Mouse (Mus musculus) heart, postnatal 0 days (tissue): ENCODE measurements around the gene Arrb1. TPM values are rescaled to one million over a fixed set of nuclear protein-coding genes. Genes with fewer than 3 reads are reported as not detected.

Source experiments
- ATAC-seq: fragments of 200-750 bp; cut with Nextera tagmentation; 2 replicates; pipeline ENCODE4 v1.8.0; 2017; ENCODE audit warnings: low read depth, moderate number of reproducible peaks, moderate library complexity; ENCODE audit not compliant: insufficient read depth
- DNase-seq: peaks from one replicate; pipeline ENCODE4 v3.0.0-alpha.2; 2016; ENCODE audit warnings: low spot score
- H3K27ac ChIP-seq: fragments of 300-500 bp; sonication (generic); 2 replicates; pipeline ENCODE4 v1.5.1; 2014; ENCODE audit warnings: low read depth, mild to moderate bottlenecking
- H3K27me3 ChIP-seq: fragments of 300-500 bp; sonication (generic); 2 replicates; pipeline ENCODE4 v1.6.1; 2014; ENCODE audit warnings: low read length, mixed read lengths; ENCODE audit not compliant: control insufficient read depth, insufficient read depth
- H3K36me3 ChIP-seq: fragments of 300-500 bp; sonication (generic); replicated peaks from 2 replicates; pipeline ENCODE4 v1.6.1; 2014; ENCODE audit warnings: low read length, mixed read lengths; ENCODE audit not compliant: control insufficient read depth, insufficient read depth
- H3K4me1 ChIP-seq: fragments of 300-500 bp; sonication (generic); 2 replicates; pipeline ENCODE4 v1.6.1; 2014; ENCODE audit warnings: antibody characterized with exemption; ENCODE audit not compliant: control insufficient read depth, insufficient read depth
- H3K4me2 ChIP-seq: fragments of 300-500 bp; sonication (generic); 2 replicates; pipeline ENCODE4 v1.6.1; 2014; ENCODE audit warnings: low read depth, mild to moderate bottlenecking, low read length, moderate library complexity
- H3K4me3 ChIP-seq: fragments of 300-500 bp; sonication (generic); 2 replicates; pipeline ENCODE4 v1.5.1; 2014; ENCODE audit warnings: low read depth, low read length
- H3K9ac ChIP-seq: fragments of 300-500 bp; sonication (generic); replicated peaks from 2 replicates; pipeline ENCODE4 v1.6.1; 2014; ENCODE audit warnings: low read depth, low read length, mixed read lengths
- H3K9me3 ChIP-seq: fragments of 300-500 bp; sonication (generic); replicated peaks from 2 replicates; pipeline ENCODE4 v1.6.1; 2016; ENCODE audit warnings: low read length; ENCODE audit not compliant: control insufficient read depth
- CTCF ChIP-seq: IDR thresholded peaks from 2 replicates; pipeline ENCODE4 v1.5.1; 2016; ENCODE audit warnings: antibody characterized with exemption, control low read depth, low read depth
- EP300 ChIP-seq: IDR thresholded peaks from 2 replicates; pipeline ENCODE4 v1.6.1; 2016; ENCODE audit warnings: antibody characterized with exemption, low read depth
- WGBS: fragments of 180-500 bp; shearing (Covaris S2); extraction: QIAGEN DNeasy Blood & Tissue Kit; methylation state at CpG from one replicate; pipeline ENCODE4 v1.1.7; 2014; 5-methylcytosine and 5-hydroxymethylcytosine counted together
- polyA plus RNA-seq: library from polyadenylated mRNA; unstranded; fragments of >200 nt; fragmentation: Nextera tagmentation; extraction: Ambion mirVana; gene quantifications from 2 replicates; pipeline ENCODE4 v1.2.1, GENCODE M21; 2015
- total RNA-seq: library from RNA; depleted of rRNA; stranded (reverse); fragments of >200 nt; gene quantifications from 2 replicates; pipeline ENCODE4 v1.2.3, GENCODE M21; 2014; ENCODE audit warnings: low replicate concordance

The Arrb1 gene
- total and polyA plus RNA-seq, 2 experiments from 2014 or later: 3.3 to 23.8 TPM

DNA sequence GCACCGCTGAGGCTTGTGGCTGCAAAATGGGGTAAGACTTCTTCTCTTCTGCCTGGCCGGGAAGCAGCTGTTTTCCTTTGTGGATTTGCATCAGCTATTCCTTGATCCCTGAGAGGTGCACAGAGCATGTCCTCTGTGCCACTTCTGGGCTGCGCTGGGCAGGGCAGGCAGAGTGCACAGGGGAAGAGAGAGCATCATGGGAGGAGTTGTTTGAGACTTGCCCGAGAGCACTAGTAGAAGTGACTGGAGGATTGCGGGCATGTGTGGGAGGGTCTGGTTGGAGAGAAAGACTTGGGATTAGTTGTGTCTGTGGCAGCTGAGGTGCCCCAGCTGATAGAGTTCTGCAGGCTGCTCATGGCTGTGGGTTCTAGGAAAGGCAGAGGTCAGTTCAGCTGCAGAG, 35.4 kb downstream of the Arrb1 start:
- ATAC-seq: no peak
- H3K27ac ChIP-seq: no peak overlapping the region
- H3K4me3 ChIP-seq: peak overlapping the region; percentile 17
- DNase-seq: no peak
- H3K36me3 ChIP-seq: no peaks in the 10 kb centered on the region
- H3K4me2 ChIP-seq: peak overlapping the region; percentile 38
- TF ChIP-seq EP300 (no peak), CTCF (no peak)
- no peaks in the 10 kb centered on the region for H3K27me3 ChIP-seq
- H3K4me1 ChIP-seq: peaks cover 2% of the 10 kb centered on the region; the same call in 1 of the 2 replicates
- 0 out of 2 replicates have a peak overlapping the region, but pooled peaks have one; percentile 9 for H3K9ac ChIP-seq
- WGBS: 49% methylated on average over 5 of the region's 5 CpGs
- H3K9me3 ChIP-seq: no peaks in the 10 kb centered on the region

DNA sequence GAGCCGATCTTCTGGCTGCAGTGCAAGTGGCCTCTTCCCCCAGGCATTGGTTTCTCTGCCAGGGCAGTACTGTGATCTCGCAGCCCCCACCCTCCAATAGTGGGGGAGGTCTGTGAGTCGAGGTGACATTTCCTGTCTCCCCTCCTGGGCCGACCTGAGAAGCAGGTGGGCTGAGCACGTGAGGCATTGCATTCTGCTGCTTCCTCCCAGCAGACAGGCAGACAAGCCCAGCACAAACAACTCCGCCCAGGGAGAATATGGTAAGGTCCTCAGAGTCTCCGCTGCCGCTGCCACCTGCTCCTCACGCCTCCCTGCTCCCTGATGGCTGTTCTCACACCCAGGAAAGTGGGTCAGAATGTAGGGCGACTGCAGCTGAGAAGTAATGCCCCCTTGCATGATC, 37.7 kb downstream of the Arrb1 start:
- H3K9me3 ChIP-seq: no peaks in the 10 kb centered on the region
- H3K27me3 ChIP-seq: no peaks in the 10 kb centered on the region
- no peaks in the 10 kb centered on the region for H3K36me3 ChIP-seq
- H3K4me1 ChIP-seq: no peaks in the 10 kb centered on the region
- H3K4me3 ChIP-seq: no peak overlapping the region
- H3K27ac ChIP-seq: peak overlapping the region; percentile 30; the same call in 1 of the 2 replicates
- H3K9ac ChIP-seq: no peak overlapping the region
- WGBS: 45% methylated on average over 10 of the region's 10 CpGs
- TF ChIP-seq CTCF (no peak), EP300 (no peak)
- no peak overlapping the region for H3K4me2 ChIP-seq
- DNase-seq: no peak
- no peak for ATAC-seq

- no peaks in the 10 kb centered on the region for H3K4me1 ChIP-seq
- no peaks in the 10 kb centered on the region for H3K36me3 ChIP-seq
- WGBS: 56% methylated on average over 4 of the region's 4 CpGs
- H3K9me3 ChIP-seq: no peaks in the 10 kb centered on the region
- H3K27me3 ChIP-seq: no peaks in the 10 kb centered on the region
- no peak overlapping the region for H3K9ac ChIP-seq
- no peak overlapping the region for H3K4me3 ChIP-seq
- H3K27ac ChIP-seq: peak overlapping the region; percentile 30; the same call in 1 of the 2 replicates
- TF ChIP-seq EP300 (no peak), CTCF (no peak)
- no peak overlapping the region for H3K4me2 ChIP-seq
- DNase-seq (no peak), ATAC-seq (no peak)
Measured at GRCm38 (mm10) chr7:99573351-99573750, 38.1 kb downstream of the Arrb1 start.

- H3K9ac ChIP-seq: no peak overlapping the region
- no peak for ATAC-seq
- WGBS: 72% methylated on average over 3 of the region's 3 CpGs
- H3K4me3 ChIP-seq: no peak overlapping the region
- no peak overlapping the region for H3K4me2 ChIP-seq
- 0 out of 2 replicates have a peak, but pooled peaks cover 7% of the 10 kb centered on the region for H3K4me1 ChIP-seq
- no peak for TF ChIP-seq EP300
- TF ChIP-seq CTCF: no peak
- H3K27ac ChIP-seq: no peak overlapping the region
- no peaks in the 10 kb centered on the region for H3K9me3 ChIP-seq
- no peak for DNase-seq
- H3K36me3 ChIP-seq: no peaks in the 10 kb centered on the region
- no peaks in the 10 kb centered on the region for H3K27me3 ChIP-seq
Measured at GRCm38 (mm10) chr7:99578246-99578645, 43.0 kb downstream of the Arrb1 start.

DNA sequence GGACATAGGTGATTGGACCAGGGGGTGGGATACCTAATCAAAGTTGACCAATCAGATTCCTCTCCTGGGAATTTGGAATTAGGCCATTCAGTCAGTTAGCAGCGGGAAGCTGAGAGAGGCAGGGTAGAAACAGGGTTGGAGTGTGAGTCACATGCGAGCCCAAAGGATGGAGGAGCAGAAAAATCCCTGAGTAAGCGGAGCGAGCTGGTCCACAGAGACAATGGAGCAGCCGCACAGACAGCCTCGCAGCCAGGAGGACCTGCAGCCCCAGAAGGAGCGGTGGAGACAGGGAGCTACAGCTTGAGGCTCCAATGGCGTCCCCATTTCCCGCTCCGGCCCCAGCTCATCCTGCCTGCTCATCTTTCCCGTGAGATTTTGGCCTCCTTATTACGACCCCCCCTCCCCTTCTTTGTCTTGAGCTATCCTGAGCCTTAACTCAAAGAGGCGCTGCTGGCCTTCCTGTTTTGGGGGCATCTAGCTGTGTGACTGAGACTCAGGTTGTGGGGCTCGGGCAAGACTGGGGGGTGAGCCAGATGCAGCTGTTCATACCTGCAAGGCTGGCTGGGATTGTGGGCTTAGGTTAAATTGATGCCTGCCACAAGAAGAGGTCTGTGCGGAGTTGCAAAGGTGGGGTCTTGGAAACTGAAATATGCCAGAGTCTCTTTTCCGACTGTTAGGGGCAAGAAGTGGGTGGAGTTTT, 44.4 kb downstream of the Arrb1 start:
- Histone ChIP-seq H3K4me1 (0 out of 2 replicates have a peak, but pooled peaks cover 7% of the 10 kb centered on the region), H3K9me3 (no peaks in the 10 kb centered on the region), H3K36me3 (0 out of 2 replicates have a peak, but pooled peaks cover 7% of the 10 kb centered on the region), H3K4me2 (no peak overlapping the region), H3K27ac (no peak overlapping the region), H3K27me3 (no peaks in the 10 kb centered on the region), H3K4me3 (no peak overlapping the region), H3K9ac (no peak overlapping the region)
- DNase-seq: no peak
- ATAC-seq: no peak
- WGBS: 21% methylated on average over 16 of the region's 16 CpGs
- TF ChIP-seq EP300 (no peak), CTCF (no peak)

DNA sequence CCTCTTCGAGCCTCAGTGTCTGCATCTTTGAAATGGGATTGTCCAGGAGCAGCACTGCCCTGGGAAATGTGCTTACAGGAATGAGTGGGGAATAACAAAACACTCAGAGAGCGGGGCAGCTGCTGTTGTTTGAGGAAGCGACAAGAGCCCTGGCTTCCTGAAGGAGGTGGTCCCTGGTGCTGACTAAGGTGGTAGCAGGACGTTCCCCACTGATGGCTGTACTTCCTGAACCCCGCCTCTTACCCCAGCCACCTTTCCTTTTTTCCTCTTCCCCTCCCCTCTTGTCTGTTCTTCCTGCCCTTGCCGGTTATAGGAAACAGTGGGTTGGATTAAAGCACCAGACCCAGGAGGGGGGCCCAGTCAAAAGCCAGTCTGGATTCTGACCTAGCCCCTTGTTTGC, 45.0 kb downstream of the Arrb1 start:
- H3K9ac ChIP-seq: no peak overlapping the region
- WGBS: 33% methylated on average over 6 of the region's 6 CpGs
- H3K4me3 ChIP-seq: no peak overlapping the region
- TF ChIP-seq CTCF (no peak), EP300 (no peak)
- H3K36me3 ChIP-seq: 0 out of 2 replicates have a peak, but pooled peaks cover 7% of the 10 kb centered on the region
- no peak overlapping the region for H3K4me2 ChIP-seq
- H3K27me3 ChIP-seq: no peaks in the 10 kb centered on the region
- H3K4me1 ChIP-seq: 0 out of 2 replicates have a peak, but pooled peaks cover 7% of the 10 kb centered on the region
- H3K27ac ChIP-seq: no peak overlapping the region
- 0 out of 2 replicates have a peak, but pooled peaks have one; percentile 8 for ATAC-seq
- H3K9me3 ChIP-seq: no peaks in the 10 kb centered on the region
- DNase-seq: no peak
